28 mouse cellular contexts compared by ENCODE assay signal in the genomic region with DNA sequence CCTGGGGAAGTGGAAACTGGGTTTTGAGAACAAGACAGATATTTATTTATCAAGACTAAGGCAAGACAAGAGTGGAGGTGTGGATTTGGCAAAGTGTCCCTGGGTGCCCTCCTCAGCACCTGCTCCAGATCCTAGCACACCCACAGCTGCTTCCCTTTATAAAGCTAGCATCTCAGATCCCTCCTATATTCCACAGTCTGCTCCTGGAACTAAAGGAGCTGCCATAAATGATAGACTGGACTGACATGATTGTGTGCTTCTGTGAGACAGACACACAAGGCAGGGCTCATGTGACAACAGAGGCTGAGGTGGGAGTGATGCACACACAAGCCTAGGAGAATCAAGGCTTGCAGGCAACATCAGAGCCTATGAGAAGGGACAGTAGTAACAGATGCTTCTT. TPM values are rescaled to one million over a fixed set of nuclear protein-coding genes. Genes with fewer than 3 reads are reported as not detected.
"Had no signal": no experiment of that assay in that cellular context is flagged by ENCODE, and none has a peak within 500 bp of the region (broad histone marks: within the 10 kb centered on the region; RNA-seq: fewer than 3 reads in every experiment).

No protein-coding gene starts in this region.

- H3K36me3 ChIP-seq: liver, embryonic 13.5 days; stomach, embryonic 15.5 days had no signal

- H3K27me3 ChIP-seq: liver, embryonic 13.5 days; stomach, embryonic 15.5 days had no signal

- H3K27ac ChIP-seq: kidney, postnatal 0 days; layer of hippocampus, adult 2 months; liver, embryonic 13.5 days; stomach, embryonic 15.5 days had no signal

- H3K4me1 ChIP-seq: liver, embryonic 13.5 days; stomach, embryonic 15.5 days had no signal

- DNase-seq: kidney, adult 2 months; kidney, postnatal 25 days; layer of hippocampus, adult 9-11 months; liver, embryonic 13.5 days; lung, adult 2 months; lung, postnatal 14 days; lung, postnatal 4 days; midbrain, embryonic 14.5 days; right cerebral cortex, postnatal 14 days; spleen, adult 18-20 months; thymus, adult 2 months; thymus, postnatal 25 days had no signal

- H3K9me3 ChIP-seq: liver, embryonic 13.5 days; stomach, embryonic 15.5 days had no signal

- H3K4me3 ChIP-seq: layer of hippocampus, adult 2 months; liver, embryonic 13.5 days; stomach, embryonic 15.5 days had no signal

RNA-seq across cellular contexts. Expression of gene Isx, which starts 22.0 kb away (rescaled TPM):
- total RNA-seq: layer of hippocampus, adult 2 months; layer of hippocampus, postnatal 25 days; left cerebral cortex, postnatal 14 days; liver, adult 2 months; megakaryocyte progenitor cell, adult 5-6 weeks; megakaryocyte-erythroid progenitor cell, adult 5-6 weeks; midbrain, postnatal 0 days had no signal
- polyA plus RNA-seq: kidney, adult 2 months; kidney, embryonic 14.5 days; limb, embryonic 11.5 days; liver, embryonic 13.5 days; lung, adult 2 months; lung, embryonic 16.5 days; midbrain, embryonic 11.5 days; midbrain, embryonic 14.5 days; midbrain, postnatal 0 days; neural tube, embryonic 11.5 days; neural tube, embryonic 14.5 days; testis, adult 2 months had no signal
